Mouse (Mus musculus) liver, embryonic 11.5 days (tissue): Measurements from ENCODE around the gene Mup14. TPM values are rescaled to one million over a fixed set of nuclear protein-coding genes. Genes with fewer than 3 reads are reported as not detected.
"Not testable (repeated sequence)": the region's sequence is repeated elsewhere in the genome, so short reads cannot be mapped to it uniquely, and the experiment has no call there.

ENCODE experiments used
- ATAC-seq: fragments of 200-750 bp; cut with Nextera tagmentation; replicated peaks from 2 replicates; pipeline ENCODE4 v1.8.0; 2017; ENCODE audit warnings: moderate number of reproducible peaks, mild to moderate bottlenecking, moderate TSS enrichment, moderate library complexity; ENCODE audit not compliant: low FRiP score
- DNase-seq: peaks from one replicate; pipeline ENCODE4 v3.0.0-alpha.2; 2017; ENCODE audit warnings: low spot score
- H3K27ac ChIP-seq: fragments of 300-500 bp; sonication (generic); 2 replicates; pipeline ENCODE4 v1.5.1; 2014; ENCODE audit warnings: mild to moderate bottlenecking, low read depth, low read length, control low read depth
- H3K27me3 ChIP-seq: fragments of 300-500 bp; sonication (generic); replicated peaks from 2 replicates; pipeline ENCODE4 v1.6.1; 2014; ENCODE audit warnings: low read length, mixed read lengths; ENCODE audit not compliant: control insufficient read depth, insufficient read depth
- H3K36me3 ChIP-seq: fragments of 300-500 bp; sonication (generic); 2 replicates; pipeline ENCODE4 v1.6.1; 2014; ENCODE audit warnings: mild to moderate bottlenecking, low read length, moderate library complexity, mixed read lengths; ENCODE audit not compliant: control insufficient read depth, insufficient read depth
- H3K4me1 ChIP-seq: fragments of 300-500 bp; sonication (generic); replicated peaks from 2 replicates; pipeline ENCODE4 v1.6.1; 2014; ENCODE audit warnings: low read length, mixed read lengths; ENCODE audit not compliant: control insufficient read depth, insufficient read depth
- H3K4me2 ChIP-seq: fragments of 300-500 bp; sonication (generic); 2 replicates; pipeline ENCODE4 v1.6.1; 2014; ENCODE audit warnings: mild to moderate bottlenecking, control low read depth, moderate library complexity
- H3K4me3 ChIP-seq: fragments of 300-500 bp; sonication (generic); 2 replicates; pipeline ENCODE4 v1.5.1; 2014; ENCODE audit warnings: low read depth, low read length, control low read depth
- H3K9ac ChIP-seq: fragments of 300-500 bp; sonication (generic); 2 replicates; pipeline ENCODE4 v1.6.1; 2014; ENCODE audit warnings: low read depth, low read length, control low read depth
- H3K9me3 ChIP-seq: fragments of 300-500 bp; sonication (generic); 2 replicates; pipeline ENCODE4 v1.6.1; 2016; ENCODE audit warnings: low read length, inconsistent platforms, mixed read lengths; ENCODE audit not compliant: control insufficient read depth
- WGBS: fragments of 180-500 bp; shearing (Covaris S2); extraction: QIAGEN DNeasy Blood & Tissue Kit; methylation state at CpG from one replicate; pipeline ENCODE4 v1.1.7; 2014; 5-methylcytosine and 5-hydroxymethylcytosine counted together
- polyA plus RNA-seq: library from polyadenylated mRNA; unstranded; fragments of >200 nt; fragmentation: Nextera tagmentation; extraction: Ambion mirVana; gene quantifications from 2 replicates; pipeline ENCODE4 v1.2.1, GENCODE M21; 2014

The Mup14 gene
- not detected in 2 replicates for polyA plus RNA-seq

GRCm38 (mm10) chr4:61303900-61304299 lies at the start of gene Mup14:
Mup14 (minus strand) TSS chr4:61304000.
- not testable (repeated sequence) for H3K4me2 ChIP-seq, H3K27me3 ChIP-seq, H3K9ac ChIP-seq, H3K9me3 ChIP-seq, H3K4me1 ChIP-seq, H3K36me3 ChIP-seq, ATAC-seq, H3K27ac ChIP-seq, H3K4me3 ChIP-seq, DNase-seq
- WGBS: 80% methylated on average over 3 of the region's 6 CpGs

- not testable (repeated sequence) for H3K4me2 ChIP-seq, H3K4me1 ChIP-seq, H3K9ac ChIP-seq, H3K27ac ChIP-seq, ATAC-seq, H3K36me3 ChIP-seq, H3K9me3 ChIP-seq, H3K27me3 ChIP-seq, H3K4me3 ChIP-seq, DNase-seq
- WGBS: 71% methylated on average over 3 of the region's 5 CpGs
These were observed 34.3 kb upstream of the Mup14 start for GRCm38 (mm10) chr4:61338108-61338507.

Other genes with a start within 250 kb of the Mup14 start
- not detected in 2 replicates for gene Mup13, start 75.7 kb downstream of the Mup14 start, polyA plus RNA-seq
- gene Mup15, start 135.7 kb upstream of the Mup14 start, polyA plus RNA-seq: not detected in 2 replicates
- gene Mup16, start 215.5 kb upstream of the Mup14 start, polyA plus RNA-seq: not detected in 2 replicates